Mouse (Mus musculus) brain, adult 10 weeks (tissue): Measurements from ENCODE around the gene Gm10553. TPM values are rescaled to one million over a fixed set of nuclear protein-coding genes. Genes with fewer than 3 reads are reported as not detected.

Source experiments
- polyA plus RNA-seq: library from polyadenylated mRNA; stranded (reverse); fragments of 350-450 nt; fragmentation: Illumina TruSeq; extraction: RNeasy Lipid Tissue Mini Kit (QIAGEN cat#74804); gene quantifications from one replicate; pipeline ENCODE4 v1.2.3, GENCODE M21; 2015; ENCODE audit warnings: low read depth, low replicate concordance

Gm10553 gene
- polyA plus RNA-seq: not detected

DNA sequence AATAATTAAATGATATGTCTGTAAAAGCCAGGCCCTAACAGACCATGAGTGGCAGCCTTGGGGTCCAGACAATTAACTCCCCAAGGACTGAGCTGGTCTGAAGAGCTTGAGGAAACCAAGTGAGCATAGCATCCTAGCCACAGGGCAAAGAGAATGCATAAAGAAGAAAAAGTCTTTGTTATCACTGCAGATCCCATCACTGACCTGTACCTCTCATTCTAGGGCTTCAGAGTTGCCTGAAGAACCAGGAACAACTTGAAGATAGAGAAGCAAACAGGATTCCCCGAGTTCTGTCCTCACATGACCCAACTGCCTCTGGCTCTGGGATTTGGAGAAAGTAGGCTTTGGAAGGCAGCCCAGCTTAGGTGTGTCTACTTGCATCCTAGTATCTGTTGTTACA is at the start of gene Gm10553:
Gene Gm10553, plus strand, starts transcription at position 301 of the 400 bp plus-strand sequence.

DNA sequence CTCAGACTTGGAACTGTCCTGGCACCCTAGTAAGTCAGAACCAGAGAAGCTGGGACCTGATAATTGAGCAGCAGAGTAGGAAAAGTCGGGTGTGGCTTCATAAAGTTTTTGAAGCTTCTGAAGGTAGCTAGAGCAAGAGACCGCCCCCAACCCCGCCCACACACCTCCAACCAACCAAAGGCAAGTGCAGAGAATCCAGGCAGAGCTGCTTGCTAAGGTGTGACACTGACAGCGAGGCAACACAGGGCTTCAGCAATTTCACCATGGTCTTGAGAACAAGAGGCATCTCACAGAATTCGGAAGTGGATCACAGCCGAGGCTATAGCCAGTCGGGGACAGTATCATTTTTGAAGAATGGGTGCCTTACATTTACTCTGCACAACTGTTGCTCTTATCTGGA is 9.8 kb downstream of the Gm10553 start, which contains the start of gene A530032D15Rik:
Gene A530032D15Rik, minus strand, starts transcription at position 101 of the 400 bp plus-strand sequence.

Other genes with a start within 250 kb of the Gm10553 start
- 5.2 TPM for gene Slc16a14, start 165.0 kb upstream of the Gm10553 start, polyA plus RNA-seq
- gene A530032D15Rik, start 9.7 kb downstream of the Gm10553 start, polyA plus RNA-seq: not detected
- gene C130026I21Rik, start 170.4 kb downstream of the Gm10553 start, polyA plus RNA-seq: not detected